In genomic region chr4:84157911-84158647, GRCm38 (mm10) we compare ENCODE assay signal across 32 mouse cellular contexts.
DNase-seq lines count a peak whose midpoint lies in the region; ATAC-seq lines count a peak whose summit lies in the region.
"Had no signal": no experiment of that assay in that cellular context is flagged by ENCODE, and none has a peak within 500 bp of the region (broad histone marks: within the 10 kb centered on the region; RNA-seq: fewer than 3 reads in every experiment).

No protein-coding gene starts in this region.

- H3K9ac ChIP-seq in embryonic facial prominence, embryonic 13.5 days = no peak overlapping the region
- H3K9ac ChIP-seq in embryonic facial prominence, embryonic 14.5 days (ENCODE audit: low read depth, low read length) = no peak overlapping the region
- H3K9ac ChIP-seq in limb, embryonic 11.5 days (ENCODE audit: low read length) = no peak overlapping the region
- H3K9ac ChIP-seq: heart, embryonic 15.5 days; hindbrain, embryonic 12.5 days; intestine, embryonic 15.5 days; liver, embryonic 12.5 days; liver, postnatal 0 days; midbrain, embryonic 12.5 days; neural tube, embryonic 13.5 days had no signal

- WGBS in embryonic facial prominence, embryonic 13.5 days = 57% methylated on average over 5 of the region's 5 CpGs
- WGBS in embryonic facial prominence, embryonic 10.5 days = 87% methylated on average over 5 of the region's 5 CpGs
- 55% methylated on average over 5 of the region's 5 CpGs for WGBS in embryonic facial prominence, embryonic 14.5 days
- whole genome bisulfite sequencing in limb, embryonic 11.5 days = 46% methylated on average over 5 of the region's 5 CpGs

- no peak for DNase-seq in embryonic facial prominence, embryonic 10.5 days (ENCODE audit: low spot score)
- DNase-seq in embryonic facial prominence, embryonic 14.5 days (ENCODE audit: low spot score) = peak; percentile 72
- peak; percentile 53 for DNase-seq in limb, embryonic 11.5 days (ENCODE audit: low spot score)
- peak; percentile 2 for DNase-seq in skeletal muscle tissue, adult 2 months (ENCODE audit: low read depth, low spot score)
- no peak for DNase-seq in ovary, postnatal 36 days (ENCODE audit: low spot score)
- no peak for DNase-seq in thymus, postnatal 36 days
- DNase-seq: adrenal gland, postnatal 14 days; cerebellum, adult 11 months; cerebellum, adult 9-10 months; cerebellum, postnatal 36 days; gastrocnemius, postnatal 14 days; heart, postnatal 36 days; kidney, adult 2 months; kidney, postnatal 36 days; liver, postnatal 0 days; lung, postnatal 36 days had no signal

- no peak overlapping the region for H3K4me3 ChIP-seq in embryonic facial prominence, embryonic 13.5 days
- no peak overlapping the region for H3K4me3 ChIP-seq in embryonic facial prominence, embryonic 10.5 days
- H3K4me3 ChIP-seq in embryonic facial prominence, embryonic 14.5 days (ENCODE audit: low read depth, low read length) = no peak overlapping the region
- no peak overlapping the region for H3K4me3 ChIP-seq in limb, embryonic 11.5 days (ENCODE audit: low read depth, low read length)
- H3K4me3 ChIP-seq: forebrain, embryonic 10.5 days; heart, embryonic 10.5 days; heart, embryonic 15.5 days; hindbrain, embryonic 12.5 days; intestine, embryonic 15.5 days; layer of hippocampus, adult 2 months; left cerebral cortex, adult 2 months; liver, embryonic 12.5 days; megakaryocyte, embryonic 14.5 days; midbrain, embryonic 12.5 days; neural tube, embryonic 13.5 days had no signal

- no peaks in the 10 kb centered on the region for H3K36me3 ChIP-seq in embryonic facial prominence, embryonic 13.5 days
- H3K36me3 ChIP-seq in embryonic facial prominence, embryonic 10.5 days (replicated peaks) = no peaks in the 10 kb centered on the region
- no peaks in the 10 kb centered on the region for H3K36me3 ChIP-seq in embryonic facial prominence, embryonic 14.5 days (ENCODE audit: control insufficient read depth, insufficient read depth, low read length)
- H3K36me3 ChIP-seq in limb, embryonic 11.5 days (ENCODE audit: control insufficient read depth, insufficient read depth, low read length) = no peaks in the 10 kb centered on the region
- H3K36me3 ChIP-seq: forebrain, embryonic 10.5 days; G1E; heart, embryonic 10.5 days; heart, embryonic 15.5 days; hindbrain, embryonic 12.5 days; intestine, embryonic 15.5 days; liver, embryonic 12.5 days; midbrain, embryonic 12.5 days; neural tube, embryonic 13.5 days had no signal

- no peak overlapping the region for H3K4me2 ChIP-seq in embryonic facial prominence, embryonic 13.5 days
- no peak overlapping the region for H3K4me2 ChIP-seq in embryonic facial prominence, embryonic 14.5 days (ENCODE audit: low read depth, low read length)
- no peak overlapping the region for H3K4me2 ChIP-seq in limb, embryonic 11.5 days (ENCODE audit: low read depth, severe bottlenecking)
- H3K4me2 ChIP-seq: heart, embryonic 15.5 days; hindbrain, embryonic 12.5 days; intestine, embryonic 15.5 days; liver, embryonic 12.5 days; midbrain, embryonic 12.5 days; neural tube, embryonic 13.5 days had no signal

- no peaks in the 10 kb centered on the region for H3K9me3 ChIP-seq in embryonic facial prominence, embryonic 13.5 days
- no peaks in the 10 kb centered on the region for H3K9me3 ChIP-seq in embryonic facial prominence, embryonic 10.5 days
- no peaks in the 10 kb centered on the region for H3K9me3 ChIP-seq in embryonic facial prominence, embryonic 14.5 days (ENCODE audit: control insufficient read depth, low read length)
- no peaks in the 10 kb centered on the region for H3K9me3 ChIP-seq in limb, embryonic 11.5 days (ENCODE audit: control insufficient read depth, low read length)
- H3K9me3 ChIP-seq: forebrain, embryonic 10.5 days; heart, embryonic 10.5 days; heart, embryonic 15.5 days; hindbrain, embryonic 12.5 days; intestine, embryonic 15.5 days; liver, embryonic 12.5 days; midbrain, embryonic 12.5 days; neural tube, embryonic 13.5 days had no signal

- H3K27me3 ChIP-seq in embryonic facial prominence, embryonic 13.5 days = no peaks in the 10 kb centered on the region
- H3K27me3 ChIP-seq in embryonic facial prominence, embryonic 10.5 days (replicated peaks; ENCODE audit: low read depth, poor library complexity, severe bottlenecking) = no peaks in the 10 kb centered on the region
- no peaks in the 10 kb centered on the region for H3K27me3 ChIP-seq in embryonic facial prominence, embryonic 14.5 days (replicated peaks; ENCODE audit: control insufficient read depth, insufficient read depth, low read length)
- no peaks in the 10 kb centered on the region for H3K27me3 ChIP-seq in limb, embryonic 11.5 days (ENCODE audit: control insufficient read depth, insufficient read depth, low read length)
- H3K27me3 ChIP-seq: heart, embryonic 15.5 days; hindbrain, embryonic 12.5 days; intestine, embryonic 15.5 days; liver, embryonic 12.5 days; midbrain, embryonic 12.5 days; neural tube, embryonic 13.5 days; Patski had no signal

- H3K4me1 ChIP-seq in embryonic facial prominence, embryonic 13.5 days = peaks cover 14% of the 10 kb centered on the region
- no peaks in the 10 kb centered on the region; the same call in 1 of the 2 replicates for H3K4me1 ChIP-seq in embryonic facial prominence, embryonic 10.5 days
- H3K4me1 ChIP-seq in embryonic facial prominence, embryonic 14.5 days (ENCODE audit: control insufficient read depth, insufficient read depth, low read length) = peaks cover 11% of the 10 kb centered on the region; the same call in 1 of the 2 replicates
- H3K4me1 ChIP-seq in limb, embryonic 11.5 days (ENCODE audit: control insufficient read depth, insufficient read depth, low read length) = peaks cover 8% of the 10 kb centered on the region
- H3K4me1 ChIP-seq: heart, embryonic 10.5 days; heart, embryonic 15.5 days; hindbrain, embryonic 12.5 days; intestine, embryonic 15.5 days; liver, embryonic 12.5 days; megakaryocyte, embryonic 14.5 days; midbrain, embryonic 12.5 days had no signal

- 0 out of 2 replicates have a peak, but pooled peaks have one; percentile 52 for ATAC-seq in embryonic facial prominence, embryonic 13.5 days (ENCODE audit: insufficient number of reproducible peaks, insufficient read depth, low FRiP score, low TSS enrichment, low read depth)
- ATAC-seq in embryonic facial prominence, embryonic 14.5 days (ENCODE audit: low read depth) = peak; percentile 30; the same call in 1 of the 2 replicates
- peak; percentile 75 for ATAC-seq in limb, embryonic 11.5 days (ENCODE audit: insufficient number of reproducible peaks, low FRiP score, low TSS enrichment, low read depth)
- ATAC-seq: forebrain, embryonic 16.5 days; hindbrain, postnatal 0 days; intestine, embryonic 15.5 days; liver, embryonic 12.5 days; liver, postnatal 0 days; Patski had no signal

- peak overlapping the region; percentile 34; the same call in 1 of the 2 replicates for H3K27ac ChIP-seq in embryonic facial prominence, embryonic 13.5 days
- H3K27ac ChIP-seq in embryonic facial prominence, embryonic 10.5 days (replicated peaks) = no peak overlapping the region
- H3K27ac ChIP-seq in embryonic facial prominence, embryonic 14.5 days (replicated peaks; ENCODE audit: low read depth, low read length) = no peak overlapping the region
- no peak overlapping the region; the same call in 1 of the 2 replicates for H3K27ac ChIP-seq in limb, embryonic 11.5 days (replicated peaks; ENCODE audit: low read depth, low read length)
- H3K27ac ChIP-seq: forebrain, embryonic 10.5 days; heart, embryonic 10.5 days; heart, embryonic 15.5 days; hindbrain, embryonic 12.5 days; hindbrain, postnatal 0 days; intestine, embryonic 15.5 days; layer of hippocampus, adult 2 months; left cerebral cortex, adult 2 months; liver, embryonic 12.5 days; midbrain, embryonic 12.5 days; neural tube, embryonic 13.5 days had no signal

Comparison
In these comparisons a context has a peak if more than half of its experiments do, and no peak if none do; other contexts are left out.
1. DNase-seq: peak in embryonic facial prominence, embryonic 14.5 days (single experiment), limb, embryonic 11.5 days (single experiment) and skeletal muscle tissue, adult 2 months (single experiment); none in embryonic facial prominence, embryonic 10.5 days (single experiment), ovary, postnatal 36 days (single experiment) and thymus, postnatal 36 days (0 of 2).
2. Peak in every context shown above with its lines, with median percentiles within 50 percentile points of each other: ATAC-seq.